Mouse (Mus musculus): ENCODE data around the gene Bcl2a1b.
"Not testable (repeated sequence)": the region's sequence is repeated elsewhere in the genome, so short reads cannot be mapped to it uniquely, and the experiment has no call there.

Gene Bcl2a1b

DNA sequence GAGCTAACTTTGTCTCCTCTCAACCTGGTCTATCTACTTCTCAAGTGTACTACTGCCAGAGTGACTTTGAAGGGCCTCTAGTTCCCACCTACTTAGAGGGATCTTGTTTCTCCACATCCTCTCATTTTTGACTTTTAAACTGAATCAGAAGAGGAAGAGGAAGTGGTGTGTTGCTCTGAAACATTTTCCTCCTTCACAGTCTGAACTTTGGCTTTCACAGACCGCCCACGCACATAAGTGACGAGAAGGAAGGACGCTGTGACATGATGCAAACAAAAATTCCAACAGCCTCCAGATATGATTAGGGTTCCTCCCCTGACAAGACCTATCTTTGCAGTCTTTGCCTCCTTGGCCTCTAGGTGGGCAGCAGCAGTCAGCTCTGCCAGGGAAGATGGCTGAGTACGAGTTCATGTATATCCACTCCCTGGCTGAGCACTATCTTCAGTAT is at the start of gene Bcl2a1b, which contains the start of gene Gm29094:
TSS of gene Bcl2a1b (plus strand) at position 241 of the 448 bp plus-strand sequence.
TSS of gene Gm29094 (plus strand) at position 411 of the 448 bp plus-strand sequence.
- not testable (repeated sequence) for DNase-seq

- DNase-seq, result not testable (repeated sequence)
Measured at GRCm38 (mm10) chr9:89172539-89172938, 26.5 kb upstream of the Bcl2a1b start.

GRCm38 (mm10) chr9:89178833-89179232 is 20.2 kb upstream of the Bcl2a1b start:
- DNase-seq, result peak; percentile 48 to 86

DNA sequence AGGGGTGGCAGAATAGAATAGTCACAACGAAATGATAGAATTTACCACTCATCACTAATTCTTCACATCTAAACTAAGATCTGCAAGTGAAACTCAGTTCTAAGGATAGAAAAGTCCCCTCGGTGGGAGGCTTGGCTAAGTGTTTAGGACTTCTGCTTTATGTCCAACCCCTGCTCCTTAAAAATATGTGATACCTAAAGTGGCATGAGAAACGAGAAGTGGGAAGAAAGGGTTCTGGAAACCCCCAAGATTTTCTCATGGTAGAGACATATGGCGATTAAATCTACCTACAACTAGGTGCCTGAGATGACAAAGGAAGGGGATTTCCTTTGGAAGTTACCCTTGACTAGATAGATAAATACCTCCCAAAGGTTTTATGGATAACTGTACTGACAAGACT is 19.5 kb upstream of the Bcl2a1b start:
- not testable (repeated sequence) for DNase-seq

- not testable (repeated sequence) for DNase-seq
Measured at GRCm38 (mm10) chr9:89187006-89187405, 12.0 kb upstream of the Bcl2a1b start.

DNA sequence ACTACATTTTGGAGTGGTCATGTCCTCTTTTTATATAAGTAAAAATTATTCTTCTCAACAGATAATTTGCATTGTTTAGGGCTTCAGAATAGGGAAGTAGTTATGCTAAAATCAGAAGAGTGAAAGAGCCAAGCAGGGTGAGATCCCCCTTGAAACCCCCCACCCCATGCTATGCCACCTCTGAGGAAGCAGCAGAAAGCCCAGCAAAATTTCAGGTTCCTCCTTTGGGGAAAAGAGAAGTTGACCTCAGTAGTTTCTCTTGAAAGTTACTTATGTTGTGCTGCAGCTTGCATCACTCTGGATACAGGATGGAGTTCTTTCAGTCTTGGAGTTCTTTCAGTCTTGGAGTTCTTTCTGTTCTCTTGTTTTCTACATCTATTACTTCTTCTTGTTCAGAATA is 3.5 kb upstream of the Bcl2a1b start:
- not testable (repeated sequence) for DNase-seq

- DNase-seq, result not testable (repeated sequence)
Measured at GRCm38 (mm10) chr9:89197509-89197908, 1.5 kb upstream of the Bcl2a1b start.

GRCm38 (mm10) chr9:89198349-89198748 is 660 bp upstream of the Bcl2a1b start:
- not testable (repeated sequence) for DNase-seq

GRCm38 (mm10) chr9:89202256-89202655 is 3.2 kb downstream of the Bcl2a1b start:
- not testable (repeated sequence) for DNase-seq

GRCm38 (mm10) chr9:89208939-89209338 is 9.9 kb downstream of the Bcl2a1b start:
- not testable (repeated sequence) for DNase-seq

GRCm38 (mm10) chr9:89210353-89211064 is 11.5 kb downstream of the Bcl2a1b start, which contains the start of gene Mthfs:
TSS of gene Mthfs (plus strand) at chr9:89210676.
- peak; percentile 6 to 13 for DNase-seq

DNA sequence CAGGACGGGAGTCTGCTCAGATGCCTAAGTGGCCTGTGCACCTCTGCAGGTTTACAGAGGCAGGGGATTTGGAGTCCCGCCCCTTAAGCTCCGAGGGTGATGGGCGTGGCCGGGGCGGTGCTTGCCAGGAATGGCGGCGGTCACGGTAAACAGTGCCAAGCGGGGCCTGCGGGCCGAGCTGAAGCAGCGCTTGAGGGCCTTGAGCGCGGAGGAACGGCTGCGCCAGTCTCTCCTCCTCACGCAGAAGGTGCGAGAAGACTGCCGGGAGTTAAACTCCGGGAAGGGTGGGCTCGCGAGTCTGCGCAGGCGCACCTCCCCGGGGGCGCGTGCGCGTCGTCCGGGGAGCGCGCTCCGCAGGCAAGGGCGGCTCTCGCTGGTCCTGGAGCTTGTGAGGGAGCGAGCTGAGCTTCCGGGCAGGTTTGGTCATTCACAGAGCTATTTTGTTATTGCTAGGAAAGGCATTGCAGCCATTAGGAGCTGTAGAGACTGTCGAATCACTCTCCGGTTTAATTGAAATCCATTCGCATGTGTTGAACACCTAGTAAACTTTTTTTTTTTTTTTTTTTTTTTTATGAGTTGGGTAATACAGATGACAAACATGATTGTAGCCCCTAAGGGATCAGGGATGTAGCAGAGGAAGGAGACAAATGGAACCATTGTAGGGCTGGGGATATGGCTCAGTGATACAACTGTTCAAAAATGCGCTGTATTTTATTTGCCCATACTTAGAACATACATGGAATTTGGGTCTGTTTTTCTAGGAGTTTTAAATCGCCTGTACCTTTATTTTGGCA is 12.3 kb downstream of the Bcl2a1b start:
- peak; percentile 88 to 89 for DNase-seq

- peak; percentile 19 to 40 for DNase-seq
Measured at GRCm38 (mm10) chr9:89212428-89212827, 13.4 kb downstream of the Bcl2a1b start.

DNA sequence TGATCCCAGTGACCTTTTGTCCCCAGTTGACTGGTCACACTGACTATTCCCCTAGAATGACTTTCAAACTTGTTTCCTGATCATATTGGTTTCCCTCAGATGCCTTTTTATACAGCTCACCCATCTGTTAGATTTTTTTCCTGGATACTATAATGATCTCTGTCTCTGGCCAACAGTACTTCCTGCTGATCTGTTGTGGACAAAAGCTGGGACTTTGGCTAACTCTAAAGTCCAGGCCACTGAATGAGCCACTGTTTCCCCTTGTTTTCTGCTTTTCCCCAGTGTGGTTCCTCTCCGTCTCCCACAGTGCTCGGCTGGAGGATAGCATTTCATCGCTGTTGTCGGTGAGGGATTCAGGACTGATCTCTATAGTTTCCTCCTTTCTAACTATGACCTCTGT is 19.2 kb downstream of the Bcl2a1b start:
- peak; percentile 21 to 25 for DNase-seq

DNA sequence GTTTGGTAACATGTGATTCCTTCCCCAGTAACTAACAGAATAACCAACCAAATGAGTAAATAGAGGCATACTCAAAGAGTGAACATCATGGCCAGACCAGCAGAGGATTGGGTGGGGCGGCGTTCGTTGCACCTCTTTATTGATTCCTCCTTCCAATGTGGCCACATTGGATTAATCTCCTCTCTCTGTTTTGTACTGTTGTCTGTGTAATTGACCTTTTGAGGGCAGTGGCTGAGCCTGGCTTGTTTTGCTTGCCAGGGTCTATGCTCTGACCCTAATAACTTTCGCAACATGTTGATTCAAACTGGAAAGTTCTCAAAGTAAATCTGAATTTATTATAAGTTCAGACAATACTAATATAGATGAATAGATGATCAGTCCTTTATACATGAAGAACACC is 20.7 kb downstream of the Bcl2a1b start:
- DNase-seq, result not testable (repeated sequence)

- DNase-seq, result not testable (repeated sequence)
Measured at GRCm38 (mm10) chr9:89220704-89221287, 21.8 kb downstream of the Bcl2a1b start.

DNA sequence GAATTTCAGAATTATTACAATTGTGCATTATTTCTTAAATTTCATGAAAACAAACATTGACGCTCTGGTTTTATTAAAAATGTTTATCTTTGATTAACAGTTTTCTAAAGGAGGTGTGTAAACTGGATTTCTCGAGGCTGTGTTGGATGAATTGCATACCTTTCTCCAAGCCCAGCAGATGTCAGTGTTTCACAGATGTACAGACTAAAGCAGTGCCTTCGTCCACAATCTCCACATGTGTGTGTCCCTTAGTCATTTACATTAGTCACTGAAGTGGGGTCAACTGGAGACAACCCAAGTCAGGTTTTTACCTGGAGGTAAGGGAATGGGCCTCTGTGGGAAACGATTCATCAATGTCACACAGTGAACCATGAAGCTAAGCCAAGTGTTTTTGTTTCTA is 27.1 kb downstream of the Bcl2a1b start:
- DNase-seq, result no peak

- no peak for DNase-seq
Measured at GRCm38 (mm10) chr9:89228122-89228521, 29.1 kb downstream of the Bcl2a1b start.

DNA sequence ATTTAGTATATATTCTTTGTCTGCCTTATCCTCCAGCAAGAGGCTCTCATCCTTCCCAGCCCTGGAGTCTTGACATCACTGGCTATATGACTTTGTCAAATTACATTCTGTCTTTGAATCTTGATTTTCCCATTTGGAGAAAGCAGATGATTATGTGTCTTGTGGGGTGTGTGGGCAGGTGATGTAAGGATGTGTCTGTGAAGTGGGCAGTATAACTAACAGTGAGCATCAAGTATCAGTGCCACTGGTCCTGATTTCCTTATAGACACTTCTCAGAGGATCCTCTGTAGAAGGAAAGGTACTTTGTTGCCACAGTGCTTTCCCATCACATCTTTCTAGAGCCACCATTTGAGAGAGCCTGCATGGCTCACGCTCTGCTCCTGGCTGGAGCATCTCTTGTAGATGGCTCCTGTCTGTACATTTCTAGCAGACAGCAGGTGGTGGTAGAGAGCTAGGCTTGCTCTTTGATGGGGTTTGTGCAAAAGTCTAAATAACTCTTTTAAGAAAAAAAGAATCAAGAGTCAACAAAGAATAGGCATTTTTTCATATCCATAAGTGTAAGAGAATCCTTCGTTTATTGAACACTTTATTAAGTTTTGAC is 32.0 kb downstream of the Bcl2a1b start:
- peak in 1 of 2 experiments; percentile 50 for DNase-seq

DNA sequence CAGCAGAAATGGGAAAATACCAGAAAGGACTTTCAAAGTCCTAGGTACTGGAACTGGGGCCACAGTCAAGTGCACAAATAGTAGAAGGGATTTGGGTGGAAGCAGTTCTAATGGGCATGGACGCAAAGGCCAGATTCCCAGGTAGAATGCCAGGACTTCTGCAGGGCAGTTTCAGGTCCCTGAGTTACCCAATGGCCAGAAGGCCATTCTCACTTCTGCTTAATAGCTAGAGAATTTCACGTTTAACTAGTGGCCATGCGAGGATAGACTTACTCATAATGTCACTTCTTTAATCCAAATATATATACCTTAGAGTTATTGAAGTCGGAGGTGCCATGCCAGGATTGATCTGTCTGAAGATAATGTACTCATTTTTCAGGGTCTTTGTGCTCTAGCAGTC is 38.1 kb downstream of the Bcl2a1b start:
- not testable (repeated sequence) for DNase-seq

DNA sequence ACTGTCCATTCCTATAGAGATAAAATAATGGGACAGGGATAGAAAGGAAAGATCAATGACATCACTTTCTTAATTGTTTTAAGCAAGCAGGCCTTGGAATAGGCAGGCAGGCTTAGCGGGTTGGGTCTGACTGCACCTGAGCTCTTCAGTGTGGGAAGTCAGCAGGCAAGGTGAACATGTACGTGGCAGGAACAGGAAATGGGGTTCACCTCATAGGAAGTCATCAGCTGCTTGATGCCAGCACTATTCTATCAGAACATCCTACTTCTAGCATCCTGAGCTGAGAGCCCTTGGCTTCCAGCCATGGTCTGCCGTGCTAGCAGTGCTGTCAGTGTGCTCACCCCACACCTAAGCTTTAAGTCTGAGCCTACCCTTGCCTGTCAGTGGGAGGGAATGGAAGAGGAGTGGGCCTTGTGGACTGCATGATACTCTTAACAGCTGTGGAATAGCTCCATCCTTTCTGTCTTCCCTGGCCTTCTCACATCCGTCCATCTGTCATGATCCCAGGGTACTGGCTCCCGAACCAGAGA is 40.0 kb downstream of the Bcl2a1b start:
- not testable (repeated sequence) for DNase-seq

DNA sequence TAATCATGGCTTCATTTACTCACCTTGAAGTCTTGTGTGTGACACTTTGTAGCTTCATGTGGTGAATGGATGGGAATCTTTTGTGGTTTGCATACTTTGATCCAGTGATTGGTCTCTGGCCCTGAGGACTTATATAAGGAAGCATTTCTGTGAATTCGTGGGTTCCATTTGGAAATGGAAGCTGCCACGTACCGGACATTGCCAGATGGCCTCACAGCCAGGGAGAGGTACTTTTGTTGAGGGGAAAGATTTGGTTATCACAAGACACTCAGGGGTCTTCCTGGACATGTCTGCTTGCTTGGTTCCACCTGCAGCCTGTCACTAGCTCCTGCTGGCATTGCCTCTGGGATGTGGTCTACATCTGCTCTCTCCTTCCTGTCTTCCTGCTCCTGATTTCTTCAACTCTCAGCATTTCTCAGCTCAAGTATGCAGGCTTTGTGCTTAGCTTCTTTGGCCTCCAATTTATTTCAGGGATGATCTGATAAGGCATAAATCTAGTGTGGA is 41.6 kb downstream of the Bcl2a1b start:
- DNase-seq, result not testable (repeated sequence)

Measured in kidney, adult 8-10 months (tissue).